Mouse (Mus musculus): ENCODE data around the gene Zfand6.

Zfand6 gene

GRCm38 (mm10) chr7:84689251-84690100, at the start of gene Zfand6:
Gene Zfand6 (minus strand): TSS chr7:84689959.
- peak; percentile 96 for DNase-seq (ENCODE audit: low read depth, low spot score)

- no peak for DNase-seq (ENCODE audit: low read depth, low spot score)
Measured at GRCm38 (mm10) chr7:84736803-84737202, 47.0 kb upstream of the Zfand6 start.

- DNase-seq (ENCODE audit: low read depth, low spot score) = no peak
Measured at GRCm38 (mm10) chr7:84733038-84733437, 43.3 kb upstream of the Zfand6 start.

- DNase-seq (ENCODE audit: low read depth, low spot score) = no peak
Measured at GRCm38 (mm10) chr7:84732052-84732451, 42.3 kb upstream of the Zfand6 start.

- no peak for DNase-seq (ENCODE audit: low read depth, low spot score)
Measured at GRCm38 (mm10) chr7:84731076-84731475, 41.3 kb upstream of the Zfand6 start.

GRCm38 (mm10) chr7:84722804-84723459, 33.2 kb upstream of the Zfand6 start:
- peak; percentile 1 for DNase-seq (ENCODE audit: low read depth, low spot score)

- DNase-seq (ENCODE audit: low read depth, low spot score) = no peak
Measured at GRCm38 (mm10) chr7:84710287-84710958, 20.7 kb upstream of the Zfand6 start.

- no peak for DNase-seq (ENCODE audit: low read depth, low spot score)
Measured at GRCm38 (mm10) chr7:84706877-84707276, 17.1 kb upstream of the Zfand6 start.

- no peak for DNase-seq (ENCODE audit: low read depth, low spot score)
Measured at GRCm38 (mm10) chr7:84690101-84690509, 346 bp upstream of the Zfand6 start.

- no peak for DNase-seq (ENCODE audit: low read depth, low spot score)
Measured at GRCm38 (mm10) chr7:84687653-84688580, 1.8 kb downstream of the Zfand6 start.

- no peak for DNase-seq (ENCODE audit: low read depth, low spot score)
Measured at GRCm38 (mm10) chr7:84686380-84686779, 3.4 kb downstream of the Zfand6 start.

GRCm38 (mm10) chr7:84684675-84685074, 5.1 kb downstream of the Zfand6 start:
- DNase-seq (ENCODE audit: low read depth, low spot score) = no peak

- DNase-seq (ENCODE audit: low read depth, low spot score) = no peak
Measured at GRCm38 (mm10) chr7:84681558-84681957, 8.2 kb downstream of the Zfand6 start.

- no peak for DNase-seq (ENCODE audit: low read depth, low spot score)
Measured at GRCm38 (mm10) chr7:84680931-84681330, 8.8 kb downstream of the Zfand6 start.

GRCm38 (mm10) chr7:84680092-84680491, 9.7 kb downstream of the Zfand6 start:
- DNase-seq (ENCODE audit: low read depth, low spot score) = no peak

- DNase-seq (ENCODE audit: low read depth, low spot score) = peak; percentile 73
Measured at GRCm38 (mm10) chr7:84679264-84679663, 10.5 kb downstream of the Zfand6 start.

GRCm38 (mm10) chr7:84673103-84673502, 16.7 kb downstream of the Zfand6 start:
- no peak for DNase-seq (ENCODE audit: low read depth, low spot score)

GRCm38 (mm10) chr7:84669554-84670152, 20.1 kb downstream of the Zfand6 start:
- DNase-seq (ENCODE audit: low read depth, low spot score) = no peak

- DNase-seq (ENCODE audit: low read depth, low spot score) = no peak
Measured at GRCm38 (mm10) chr7:84667946-84668345, 21.8 kb downstream of the Zfand6 start.

- DNase-seq (ENCODE audit: low read depth, low spot score) = no peak
Measured at GRCm38 (mm10) chr7:84652740-84653139, 37.0 kb downstream of the Zfand6 start.

- DNase-seq (ENCODE audit: low read depth, low spot score) = no peak
Measured at GRCm38 (mm10) chr7:84651987-84652321, 37.8 kb downstream of the Zfand6 start.
